Mouse (Mus musculus) lung, adult 2 months (tissue): Measurements from ENCODE around the gene Camkmt.

Experiments
- CTCF ChIP-seq: fragments of 200-500 bp; IDR thresholded peaks from 2 replicates; pipeline ENCODE4 v1.5.1; 2011; ENCODE audit warnings: mild to moderate bottlenecking, low read length, control low read depth; ENCODE audit not compliant: insufficient read depth
- POLR2A ChIP-seq: fragments of 200-500 bp; IDR thresholded peaks from 2 replicates; pipeline ENCODE4 v1.6.1; 2011; ENCODE audit warnings: low read depth, mild to moderate bottlenecking, control low read depth, low read length, borderline replicate concordance; ENCODE audit errors: extremely low read depth

- TF ChIP-seq CTCF (no peak), POLR2A (no peak)
These were observed 3.9 kb upstream of the Camkmt start for GRCm38 (mm10) chr17:85086501-85086900.
